Mouse (Mus musculus) adrenal gland, postnatal 4 days (tissue): ENCODE results near the gene Kank1. TPM values are rescaled to one million over a fixed set of nuclear protein-coding genes. Genes with fewer than 3 reads are reported as not detected.
A peak's percentile ranks its signal among the peaks of the same experiment; 100 is the strongest.

ENCODE experiments used
- DNase-seq, 2 experiments: peaks; one replicate each; pipeline ENCODE4 v3.0.0; 2021 to 2022; ENCODE audit warnings: low spot score in 2 of 2, mixed read lengths in 2 of 2
- total RNA-seq, 2 experiments: library from RNA; stranded (reverse); gene quantifications; 2 replicates each; pipeline ENCODE4 v1.2.3; 2021

Gene Kank1
- total RNA-seq, 2 experiments from 2014 or later: 33.2 to 34.3 TPM

- DNase-seq: no peak
These were observed 14.9 kb downstream of the Kank1 start for GRCm38 (mm10) chr19:25251610-25252140.

- no peak for DNase-seq
These were observed 16.4 kb downstream of the Kank1 start for GRCm38 (mm10) chr19:25253198-25253597.

- DNase-seq: no peak
These were observed 16.9 kb downstream of the Kank1 start for GRCm38 (mm10) chr19:25253628-25254027.

- no peak for DNase-seq
These were observed 21.5 kb downstream of the Kank1 start for GRCm38 (mm10) chr19:25258321-25258720.

GRCm38 (mm10) chr19:25266181-25266580, 29.4 kb downstream of the Kank1 start:
- no peak for DNase-seq

- DNase-seq: no peak
These were observed 30.5 kb downstream of the Kank1 start for GRCm38 (mm10) chr19:25267247-25267646.

- peak; percentile 8 to 14 for DNase-seq
These were observed 31.8 kb downstream of the Kank1 start for GRCm38 (mm10) chr19:25268532-25268931.

- no peak for DNase-seq
These were observed 34.8 kb downstream of the Kank1 start for GRCm38 (mm10) chr19:25271591-25271990.

GRCm38 (mm10) chr19:25273179-25273578, 36.4 kb downstream of the Kank1 start:
- DNase-seq: no peak

GRCm38 (mm10) chr19:25276600-25277395, 40.0 kb downstream of the Kank1 start:
- no peak for DNase-seq

GRCm38 (mm10) chr19:25277761-25278160, 41.0 kb downstream of the Kank1 start:
- no peak for DNase-seq

- DNase-seq: no peak
These were observed 42.8 kb downstream of the Kank1 start for GRCm38 (mm10) chr19:25279603-25280002.

GRCm38 (mm10) chr19:25283665-25284064, 46.9 kb downstream of the Kank1 start:
- no peak for DNase-seq

- DNase-seq: peak; percentile 38 to 55
These were observed 49.2 kb downstream of the Kank1 start for GRCm38 (mm10) chr19:25285756-25286538.

GRCm38 (mm10) chr19:25290991-25291520, 54.3 kb downstream of the Kank1 start:
- no peak for DNase-seq

- no peak for DNase-seq
These were observed 58.4 kb downstream of the Kank1 start for GRCm38 (mm10) chr19:25295207-25295606.

GRCm38 (mm10) chr19:25297269-25297668, 60.5 kb downstream of the Kank1 start:
- DNase-seq: no peak

GRCm38 (mm10) chr19:25299852-25300670, 63.3 kb downstream of the Kank1 start:
- no peak for DNase-seq

GRCm38 (mm10) chr19:25301189-25301588, 64.4 kb downstream of the Kank1 start:
- DNase-seq: no peak

GRCm38 (mm10) chr19:25306277-25306676, 69.5 kb downstream of the Kank1 start:
- DNase-seq: no peak

GRCm38 (mm10) chr19:25308156-25308555, 71.4 kb downstream of the Kank1 start:
- no peak for DNase-seq
